Mouse (Mus musculus) cerebellum, adult 11-12 months (tissue): ENCODE results near the gene Capn3.

Source experiments
- DNase-seq: peaks from one replicate; pipeline ENCODE4 v3.0.0; 2022

Gene Capn3

GRCm38 (mm10) chr2:120455719-120456118 is at the start of gene Capn3:
Capn3 (plus strand) TSS chr2:120456019.
- no peak for DNase-seq

- no peak for DNase-seq
Observed at GRCm38 (mm10) chr2:120411096-120411628, 44.7 kb upstream of the Capn3 start.

GRCm38 (mm10) chr2:120414113-120414512 is 41.7 kb upstream of the Capn3 start:
- DNase-seq = no peak

DNA sequence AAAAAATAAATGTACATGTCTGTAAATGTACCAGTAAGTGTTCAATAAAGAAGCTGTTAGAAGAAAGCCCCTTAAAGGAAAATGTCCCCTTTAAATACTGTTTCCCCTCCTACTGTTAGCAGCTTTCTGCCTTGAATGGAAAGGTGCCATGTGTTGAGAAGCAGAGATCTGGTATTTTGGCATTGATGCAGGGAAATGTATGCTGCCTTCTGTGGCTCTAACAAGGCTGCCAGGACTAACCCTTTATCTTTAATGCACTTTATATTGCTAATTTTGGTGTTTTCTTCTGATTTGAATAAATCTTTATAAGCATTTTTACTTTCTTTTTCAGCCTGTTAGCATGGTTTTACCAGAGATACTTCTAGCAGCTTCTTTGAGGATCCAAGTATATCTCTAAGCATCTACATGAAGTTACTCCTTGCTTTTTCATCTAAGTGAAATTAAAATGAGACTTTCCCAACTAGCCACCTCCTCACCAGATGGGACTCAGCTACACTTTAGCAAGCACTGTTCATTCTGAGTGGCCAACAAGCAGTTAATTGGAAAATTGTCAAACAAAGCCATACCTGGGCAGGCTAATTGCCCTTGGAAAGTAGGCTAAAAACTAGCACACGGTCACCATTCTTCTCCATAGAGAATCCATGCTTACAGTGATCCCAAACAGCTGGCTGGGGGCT is 40.9 kb upstream of the Capn3 start:
- DNase-seq = peak; percentile 68

DNA sequence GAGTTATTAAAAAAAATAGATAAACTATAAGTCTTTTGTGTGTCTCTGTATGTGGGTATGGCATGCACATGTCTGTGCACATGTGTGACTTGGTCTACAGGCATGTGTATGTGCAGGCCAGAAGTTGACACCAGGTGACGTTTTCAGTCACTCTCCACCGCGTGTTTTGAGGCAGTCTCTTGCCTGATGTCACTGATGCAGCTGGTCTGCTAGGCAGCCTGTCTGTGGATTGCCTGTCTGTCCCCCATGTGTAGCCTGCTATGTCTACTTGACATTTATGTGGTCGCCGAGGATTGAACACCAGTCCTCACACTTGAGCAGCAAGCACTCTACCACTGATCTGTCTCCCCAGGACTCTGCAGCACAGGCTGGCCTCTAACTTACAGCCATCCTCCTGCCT is 31.4 kb upstream of the Capn3 start:
- DNase-seq = no peak

- DNase-seq = no peak
Observed at GRCm38 (mm10) chr2:120444486-120444885, 11.3 kb upstream of the Capn3 start.

- DNase-seq = no peak
Observed at GRCm38 (mm10) chr2:120446373-120446772, 9.4 kb upstream of the Capn3 start.

GRCm38 (mm10) chr2:120447306-120447705 is 8.5 kb upstream of the Capn3 start:
- no peak for DNase-seq

DNA sequence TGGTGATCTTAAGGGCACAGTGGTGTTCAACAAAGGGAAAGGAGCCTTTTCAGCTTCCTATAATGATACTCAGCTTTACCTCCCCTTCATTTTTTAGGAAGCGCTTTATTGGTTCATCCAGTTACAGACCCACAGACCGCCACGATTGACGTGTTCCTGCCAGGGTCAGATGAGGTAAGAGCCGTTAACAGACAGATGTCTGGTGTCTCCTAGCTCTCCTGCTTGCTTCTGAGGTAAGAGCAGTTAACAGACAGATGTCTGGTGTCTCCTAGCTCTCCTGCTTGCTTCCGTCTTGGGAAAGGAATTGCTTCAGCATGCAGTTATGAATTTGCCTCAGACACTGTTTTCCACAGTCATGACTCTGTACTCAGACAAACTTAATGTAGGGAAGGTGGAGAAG is 5.1 kb upstream of the Capn3 start:
- DNase-seq = no peak

- no peak for DNase-seq
Observed at GRCm38 (mm10) chr2:120452600-120452999, 3.2 kb upstream of the Capn3 start.

DNA sequence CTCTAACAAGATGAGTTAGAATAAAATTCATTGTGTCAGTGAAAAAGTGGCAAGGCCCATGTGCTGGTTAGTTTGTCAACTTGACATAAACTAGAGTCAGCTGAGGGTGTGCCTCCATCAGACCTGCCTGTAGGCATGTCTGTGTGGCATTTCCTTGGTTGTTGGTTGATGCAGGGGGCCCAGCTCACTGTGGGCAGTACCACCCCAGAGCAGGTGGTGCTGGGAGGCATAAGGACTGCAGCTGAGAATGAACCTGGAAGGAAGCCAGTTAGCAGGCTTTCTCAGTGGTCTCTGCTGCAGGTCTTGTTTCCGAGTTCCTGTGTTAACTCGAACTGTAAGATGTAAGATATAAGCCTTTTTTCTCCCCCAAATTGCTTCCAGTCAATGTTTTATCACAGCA is 832 bp upstream of the Capn3 start:
- no peak for DNase-seq

DNA sequence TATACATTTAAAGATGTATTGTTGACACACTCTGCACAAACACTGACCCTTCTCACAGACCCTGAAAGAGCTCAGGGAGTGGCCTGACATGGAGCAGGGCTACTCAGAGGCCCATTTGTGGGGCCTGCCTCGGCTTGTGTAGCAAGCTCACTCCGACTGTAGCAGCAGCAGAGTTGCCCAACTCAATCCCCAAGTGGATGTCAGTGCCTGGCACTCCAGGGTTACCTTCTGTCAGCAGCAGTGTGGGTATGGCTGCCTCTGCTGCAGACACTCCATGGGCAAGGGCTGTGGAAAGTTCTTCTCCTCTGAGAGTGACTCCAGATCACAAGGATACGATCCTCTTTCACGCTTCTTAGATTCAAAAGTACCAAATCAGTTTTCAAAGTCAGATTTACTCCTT is 4.4 kb downstream of the Capn3 start:
- no peak for DNase-seq

DNA sequence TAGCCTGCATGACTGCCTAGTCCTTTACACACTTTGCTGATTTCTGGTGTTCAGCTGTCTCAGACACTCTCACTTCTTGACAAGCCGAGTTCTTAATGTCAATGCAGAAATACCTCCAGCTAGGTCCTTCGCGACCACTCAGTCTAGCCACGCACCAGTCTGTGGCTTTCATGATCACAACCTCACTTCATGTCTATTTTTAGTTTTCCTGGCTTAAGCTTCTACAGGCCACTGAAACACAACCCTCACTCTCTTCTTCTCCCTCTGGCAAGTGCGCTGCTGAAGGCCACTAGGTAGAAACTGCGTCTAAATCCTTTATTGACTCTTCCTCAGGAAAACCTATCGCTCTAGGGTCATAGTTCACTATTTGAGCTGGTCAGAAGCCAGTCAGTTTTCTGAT is 7.5 kb downstream of the Capn3 start:
- DNase-seq = no peak

- DNase-seq = no peak
Observed at GRCm38 (mm10) chr2:120464091-120464490, 8.3 kb downstream of the Capn3 start.

GRCm38 (mm10) chr2:120464732-120465396 is 9.0 kb downstream of the Capn3 start:
- no peak for DNase-seq

DNA sequence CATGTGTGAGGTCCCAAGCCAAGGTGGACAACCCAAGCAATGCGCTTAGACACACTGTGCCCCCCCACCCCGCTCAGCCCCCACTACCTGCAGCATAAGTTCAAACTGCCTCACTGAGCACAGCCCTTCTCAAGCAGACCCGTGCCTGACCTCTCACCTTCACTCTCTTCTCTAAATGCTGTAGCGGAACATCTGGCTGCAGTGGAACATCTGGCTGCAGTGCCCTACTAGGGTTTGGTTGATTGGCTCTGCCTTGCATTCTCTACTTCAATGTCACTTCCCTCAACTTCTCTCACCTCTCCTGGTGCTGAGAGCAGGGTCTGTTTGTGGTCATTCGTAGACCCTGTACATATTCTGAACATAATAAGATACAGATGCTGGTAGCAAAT is 9.6 kb downstream of the Capn3 start:
- DNase-seq = no peak

DNA sequence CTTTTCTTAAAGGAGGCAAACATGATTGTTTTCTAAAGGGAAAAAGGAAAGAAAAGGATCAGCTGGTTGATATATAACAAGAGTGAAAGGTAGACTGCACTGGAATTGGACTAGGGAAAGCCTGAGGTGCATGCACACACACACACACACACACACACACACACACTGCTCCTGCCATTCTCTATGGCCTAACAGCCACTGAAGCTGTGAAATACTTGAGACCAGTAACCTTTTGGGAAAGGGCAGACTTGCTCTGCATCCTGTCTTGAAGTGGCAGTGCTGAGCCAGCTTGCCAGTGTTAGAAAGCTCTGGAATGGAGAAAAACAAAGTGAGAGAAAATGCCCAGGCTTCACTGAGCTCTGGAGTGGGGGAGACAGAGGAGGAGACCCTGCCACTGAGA is 12.2 kb downstream of the Capn3 start:
- no peak for DNase-seq

GRCm38 (mm10) chr2:120469220-120469619 is 13.4 kb downstream of the Capn3 start:
- DNase-seq = no peak

GRCm38 (mm10) chr2:120469715-120470114 is 13.9 kb downstream of the Capn3 start:
- no peak for DNase-seq

DNA sequence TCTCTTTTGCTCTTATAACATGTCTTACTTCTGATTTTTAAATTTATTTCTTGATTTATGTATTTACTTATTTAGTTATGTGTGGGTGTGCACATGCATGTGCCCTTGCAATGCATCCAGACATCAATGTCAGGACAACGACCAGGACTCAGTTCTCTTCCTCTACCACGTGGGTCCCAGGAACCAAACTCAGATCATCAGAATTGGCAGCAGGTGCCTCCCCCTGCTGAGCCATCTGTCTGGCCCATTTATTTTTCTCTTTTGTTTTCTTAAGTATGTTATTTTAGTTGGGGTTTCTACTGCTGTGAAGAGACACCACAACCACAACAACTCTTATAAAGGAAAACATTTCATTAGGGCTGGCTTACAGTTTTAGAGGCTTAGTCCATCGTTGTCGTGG is 15.0 kb downstream of the Capn3 start:
- peak; percentile 61 for DNase-seq

GRCm38 (mm10) chr2:120476277-120477087 is 20.7 kb downstream of the Capn3 start:
- DNase-seq = no peak

DNA sequence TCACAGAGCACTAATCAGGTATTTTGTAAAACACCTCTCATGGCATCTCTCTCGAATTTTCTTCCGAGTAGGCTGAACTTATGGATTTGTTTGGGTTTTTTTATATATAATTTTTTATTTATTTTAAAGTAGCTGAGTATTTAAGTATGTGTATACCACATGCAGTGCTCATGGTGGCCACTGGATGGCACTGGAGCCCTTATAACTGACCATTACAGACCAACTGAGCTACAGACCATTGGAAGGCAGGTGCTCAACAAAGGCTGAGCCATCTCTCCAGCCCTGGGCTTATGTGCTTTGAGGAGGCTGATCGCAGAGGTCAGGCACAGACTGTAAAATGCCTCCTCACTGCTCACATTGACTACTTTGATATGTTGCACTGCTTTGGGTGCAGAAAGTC is 22.8 kb downstream of the Capn3 start:
- peak; percentile 34 for DNase-seq

DNA sequence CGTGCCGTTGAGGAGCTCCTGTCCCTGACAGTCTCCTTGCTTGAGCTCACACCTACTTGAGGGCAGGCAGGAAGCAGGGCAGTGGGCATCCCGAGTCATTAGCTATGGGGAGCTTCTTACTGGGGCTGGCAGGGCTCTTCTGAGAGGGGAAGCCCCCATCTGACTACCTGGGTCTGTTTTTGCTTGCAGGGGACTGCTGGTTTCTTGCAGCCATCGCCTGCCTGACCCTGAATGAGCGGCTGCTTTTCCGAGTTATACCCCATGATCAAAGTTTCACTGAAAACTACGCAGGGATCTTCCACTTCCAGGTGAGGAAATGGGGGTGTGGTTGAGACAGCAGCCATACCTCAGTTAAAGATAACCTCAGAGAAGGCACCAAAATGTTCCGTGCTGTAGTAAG is 26.1 kb downstream of the Capn3 start:
- DNase-seq = no peak
